ENCODE assay signal across 5 mouse cellular contexts in the genomic region with DNA sequence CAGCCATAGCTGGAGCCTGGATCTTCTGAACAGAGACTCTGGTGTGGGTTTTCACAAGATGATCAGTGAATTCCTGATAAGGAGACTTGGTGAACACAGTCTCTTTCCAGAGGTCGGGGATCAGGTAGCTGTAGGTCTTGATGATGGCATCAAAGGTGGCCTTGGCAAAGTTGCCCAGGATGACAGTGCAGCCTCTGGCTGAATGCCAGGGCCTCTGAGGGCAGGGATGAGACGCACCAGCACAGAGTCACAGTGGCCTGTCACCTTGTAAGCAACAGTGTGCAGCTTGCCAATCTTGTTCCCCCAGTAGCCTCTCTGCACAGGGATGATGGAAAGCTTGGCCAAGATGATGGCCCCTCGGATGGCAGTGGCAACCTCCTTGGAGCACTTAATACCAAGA.
A peak's percentile ranks its signal among the peaks of the same experiment; 100 is the strongest.
DNase-seq lines count a peak whose midpoint lies in the region; TF ChIP-seq lines count a peak whose summit lies in the region.
"Not testable (repeated sequence)": the region's sequence is repeated elsewhere in the genome, so short reads cannot be mapped to it uniquely, and the experiment has no call there.

No protein-coding gene starts in this region.

- peak; percentile 62 for DNase-seq in adrenal gland, adult 2 months
- peak; percentile 28 for DNase-seq in adrenal gland, postnatal 10 days
- peak; percentile 49 for DNase-seq in adrenal gland, postnatal 25 days
- DNase-seq in layer of hippocampus, adult 2 months (ENCODE audit: low spot score in 2 of 2), result peak in 1 of 2 experiments; percentile 9
- peak; percentile 41 for DNase-seq in testis, postnatal 10 days (ENCODE audit: low spot score)

- not testable (repeated sequence) for H3K4me3 ChIP-seq in layer of hippocampus, adult 2 months

- not testable (repeated sequence) for TF ChIP-seq CTCF in layer of hippocampus, adult 2 months (conservative IDR thresholded peaks at IDR 0.05)

- H3K27ac ChIP-seq in layer of hippocampus, adult 2 months, result peak overlapping the region; percentile 23; the same call in 1 of the 2 replicates
